Mouse (Mus musculus): ENCODE measurements at regions not wholly inside any gene's neighbourhood (a gene's known extent, or its start where the extent isn't known, plus 50 kb on each side); places are given as distances from the start of the nearest gene placed in this dataset.

GRCm38 (mm10) chr5:29142957-29143356 is 52.8 kb upstream of the Rnf32 start:
- DNase-seq (ENCODE audit: low spot score in 2 of 2): no peak

GRCm38 (mm10) chr5:29142502-29142901 is 53.3 kb upstream of the Rnf32 start:
- DNase-seq (ENCODE audit: low spot score in 2 of 2): no peak

- no peak for DNase-seq (ENCODE audit: low spot score in 2 of 2)
These were observed 58.3 kb upstream of the Rnf32 start for GRCm38 (mm10) chr5:29137481-29137880.

- DNase-seq (ENCODE audit: low spot score in 2 of 2): no peak
These were observed 63.5 kb upstream of the Rnf32 start for GRCm38 (mm10) chr5:29132261-29132660.

GRCm38 (mm10) chr5:29131762-29132161 is 64.0 kb upstream of the Rnf32 start:
- no peak for DNase-seq (ENCODE audit: low spot score in 2 of 2)

- DNase-seq (ENCODE audit: low spot score in 2 of 2): no peak
These were observed 66.1 kb upstream of the Rnf32 start for GRCm38 (mm10) chr5:29129724-29130123.

GRCm38 (mm10) chr5:29116942-29117341 is 78.8 kb upstream of the Rnf32 start:
- no peak for DNase-seq (ENCODE audit: low spot score in 2 of 2)

- no peak for DNase-seq (ENCODE audit: low spot score in 2 of 2)
These were observed 83.3 kb upstream of the Rnf32 start for GRCm38 (mm10) chr5:29112531-29112930.

GRCm38 (mm10) chr5:29107276-29107675 is 88.5 kb upstream of the Rnf32 start:
- no peak for DNase-seq (ENCODE audit: low spot score in 2 of 2)

- no peak for DNase-seq (ENCODE audit: low spot score in 2 of 2)
These were observed 112.5 kb upstream of the Rnf32 start for GRCm38 (mm10) chr5:29083288-29083687.

GRCm38 (mm10) chr5:29054393-29054792 is 141.4 kb upstream of the Rnf32 start:
- DNase-seq (ENCODE audit: low spot score in 2 of 2): no peak

GRCm38 (mm10) chr5:29036636-29037035 is 159.2 kb upstream of the Rnf32 start:
- DNase-seq (ENCODE audit: low spot score in 2 of 2): peak; percentile 61 to 69

- DNase-seq (ENCODE audit: low spot score in 2 of 2): no peak
These were observed 162.3 kb upstream of the Rnf32 start for GRCm38 (mm10) chr5:29033462-29033997.

GRCm38 (mm10) chr5:29030525-29030924 is 165.3 kb upstream of the Rnf32 start:
- DNase-seq (ENCODE audit: low spot score in 2 of 2): no peak

- no peak for DNase-seq (ENCODE audit: low spot score in 2 of 2)
These were observed 165.8 kb upstream of the Rnf32 start for GRCm38 (mm10) chr5:29029957-29030356.

GRCm38 (mm10) chr5:29025045-29025444 is 170.7 kb upstream of the Rnf32 start:
- no peak for DNase-seq (ENCODE audit: low spot score in 2 of 2)

GRCm38 (mm10) chr5:28992796-28993195 is 203.0 kb upstream of the Rnf32 start:
- DNase-seq (ENCODE audit: low spot score in 2 of 2): no peak

- DNase-seq (ENCODE audit: low spot score in 2 of 2): no peak
These were observed 215.9 kb upstream of the Rnf32 start for GRCm38 (mm10) chr5:28979932-28980331.

- DNase-seq (ENCODE audit: low spot score in 2 of 2): no peak
These were observed 225.4 kb upstream of the Rnf32 start for GRCm38 (mm10) chr5:28970404-28970803.

GRCm38 (mm10) chr5:28955036-28955435 is 240.8 kb upstream of the Rnf32 start:
- DNase-seq (ENCODE audit: low spot score in 2 of 2): no peak

GRCm38 (mm10) chr5:28947465-28947864 is 248.3 kb upstream of the Rnf32 start:
- no peak for DNase-seq (ENCODE audit: low spot score in 2 of 2)

- DNase-seq (ENCODE audit: low spot score in 2 of 2): no peak
These were observed 252.0 kb upstream of the Rnf32 start for GRCm38 (mm10) chr5:28943571-28944316.

- no peak for DNase-seq (ENCODE audit: low spot score in 2 of 2)
These were observed 254.8 kb upstream of the Rnf32 start for GRCm38 (mm10) chr5:28940972-28941371.
